Mouse (Mus musculus) small intestine, adult 2 months (tissue): ENCODE results near the gene Parn. TPM values are rescaled to one million over a fixed set of nuclear protein-coding genes. Genes with fewer than 3 reads are reported as not detected.
"Not testable (repeated sequence)": the region's sequence is repeated elsewhere in the genome, so short reads cannot be mapped to it uniquely, and the experiment has no call there.

Experiments
- H3K27ac ChIP-seq: fragments of 200-500 bp; 2 replicates; pipeline ENCODE4 v1.5.1; 2012; ENCODE audit warnings: low read depth, low read length, control low read depth, inconsistent platforms; ENCODE audit not compliant: insufficient read depth
- H3K27me3 ChIP-seq: fragments of 200-500 bp; 2 replicates; pipeline ENCODE4 v1.6.1; 2012; ENCODE audit warnings: mild to moderate bottlenecking, moderate library complexity, low read length, inconsistent platforms; ENCODE audit not compliant: control insufficient read depth, insufficient read depth
- H3K36me3 ChIP-seq: fragments of 200-500 bp; 2 replicates; pipeline ENCODE4 v1.6.1; 2012; ENCODE audit warnings: mild to moderate bottlenecking, low read length, control low read depth, inconsistent platforms; ENCODE audit not compliant: control insufficient read depth, insufficient read depth
- H3K4me1 ChIP-seq: fragments of 200-500 bp; 2 replicates; pipeline ENCODE4 v1.6.1; 2012; ENCODE audit warnings: low read length, inconsistent platforms, mixed read lengths; ENCODE audit not compliant: control insufficient read depth, insufficient read depth, insufficient read length
- H3K4me3 ChIP-seq: fragments of 200-500 bp; 2 replicates; pipeline ENCODE4 v1.5.1; 2012; ENCODE audit warnings: low read depth, mild to moderate bottlenecking, control low read depth, inconsistent platforms, low read length, moderate library complexity
- CTCF ChIP-seq: fragments of 200-500 bp; IDR thresholded peaks from 2 replicates; pipeline ENCODE4 v1.5.1; 2012; ENCODE audit warnings: low read depth, mild to moderate bottlenecking, control low read depth, inconsistent platforms, low read length, moderate library complexity, mixed read lengths; ENCODE audit not compliant: insufficient replicate concordance, insufficient read length; ENCODE audit errors: extremely low read depth
- POLR2A ChIP-seq: fragments of 200-500 bp; IDR thresholded peaks from 2 replicates; pipeline ENCODE4 v1.6.1; 2012; ENCODE audit warnings: low read depth, mild to moderate bottlenecking, control low read depth, inconsistent platforms, low read length, moderate library complexity
- WGBS: fragments of 180-500 bp; shearing (Covaris S2); methylation state at CpG from one replicate; pipeline ENCODE4 v1.1.7; 2018; 5-methylcytosine and 5-hydroxymethylcytosine counted together
- polyA plus RNA-seq: library from polyadenylated mRNA; depleted of rRNA; stranded (reverse); fragments of >200 nt; gene quantifications from 2 replicates; pipeline ENCODE4 v1.2.3, GENCODE M21; 2012

Parn gene
- polyA plus RNA-seq, 1 experiment = 9.5 TPM

GRCm38 (mm10) chr16:13660736-13661135 lies 7.2 kb downstream of the Parn start:
- no peaks in the 10 kb centered on the region for H3K4me1 ChIP-seq
- no peaks in the 10 kb centered on the region for H3K27me3 ChIP-seq
- TF ChIP-seq POLR2A = no peak
- H3K36me3 ChIP-seq = peaks cover 22% of the 10 kb centered on the region
- no peak overlapping the region for H3K27ac ChIP-seq
- WGBS = 92% methylated on average over 9 of the region's 9 CpGs
- H3K4me3 ChIP-seq = no peak overlapping the region

- no peak overlapping the region for H3K4me3 ChIP-seq
Measured at GRCm38 (mm10) chr16:13658886-13659285, 9.1 kb downstream of the Parn start.

GRCm38 (mm10) chr16:13645930-13646329 lies 22.0 kb downstream of the Parn start:
- H3K4me3 ChIP-seq = no peak overlapping the region
- WGBS = 60% methylated on average over 4 of the region's 4 CpGs
- no peaks in the 10 kb centered on the region for H3K4me1 ChIP-seq
- TF ChIP-seq POLR2A (no peak), CTCF (no peak)
- no peaks in the 10 kb centered on the region for H3K27me3 ChIP-seq
- H3K36me3 ChIP-seq = peaks cover 25% of the 10 kb centered on the region
- H3K27ac ChIP-seq = no peak overlapping the region

More at GRCm38 (mm10) chr16:13658886-13659285, 9.1 kb downstream of the Parn start:
- H3K4me1 ChIP-seq = no peaks in the 10 kb centered on the region
- no peak for TF ChIP-seq POLR2A
- no peak for TF ChIP-seq CTCF
- peaks cover 29% of the 10 kb centered on the region for H3K36me3 ChIP-seq
- H3K27ac ChIP-seq = no peak overlapping the region
- 90% methylated on average over 3 of the region's 3 CpGs for WGBS
- no peaks in the 10 kb centered on the region for H3K27me3 ChIP-seq

GRCm38 (mm10) chr16:13644474-13644873 lies 23.5 kb downstream of the Parn start:
- Histone ChIP-seq H3K27ac (no peak overlapping the region), H3K27me3 (no peaks in the 10 kb centered on the region), H3K4me1 (no peaks in the 10 kb centered on the region), H3K4me3 (no peak overlapping the region), H3K36me3 (peaks cover 14% of the 10 kb centered on the region)
- TF ChIP-seq POLR2A (no peak), CTCF (no peak)
- WGBS = 60% methylated on average over 3 of the region's 3 CpGs

DNA sequence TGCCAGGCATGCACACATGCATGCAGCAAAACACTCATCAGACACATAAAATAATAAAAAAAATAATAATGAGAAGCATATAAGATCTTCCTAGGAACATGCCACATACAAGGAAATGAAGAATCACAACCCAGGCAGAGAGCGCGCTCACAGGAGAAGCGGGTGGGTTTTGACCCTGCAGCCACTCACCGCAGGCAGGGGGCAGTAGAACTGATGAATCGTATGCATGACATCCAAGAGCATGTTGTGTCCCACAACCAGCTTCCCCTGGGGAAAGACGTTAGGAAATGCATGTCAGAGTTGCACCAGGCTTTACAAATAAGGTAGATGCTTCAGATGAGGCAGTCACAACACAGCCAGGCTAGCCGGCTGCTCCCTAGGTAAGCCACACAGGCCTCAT lies 27.9 kb downstream of the Parn start:
- H3K4me3 ChIP-seq = no peak overlapping the region
- TF ChIP-seq POLR2A (no peak), CTCF (peak; percentile 23; the same call in 1 of the 2 replicates)
- H3K4me1 ChIP-seq = no peaks in the 10 kb centered on the region
- 87% methylated on average over 7 of the region's 7 CpGs for WGBS
- H3K27me3 ChIP-seq = no peaks in the 10 kb centered on the region
- no peak overlapping the region for H3K27ac ChIP-seq
- peaks cover 21% of the 10 kb centered on the region for H3K36me3 ChIP-seq

- Histone ChIP-seq H3K4me3 (no peak overlapping the region), H3K27ac (no peak overlapping the region), H3K36me3 (peaks cover 20% of the 10 kb centered on the region), H3K27me3 (no peaks in the 10 kb centered on the region), H3K4me1 (no peaks in the 10 kb centered on the region)
- TF ChIP-seq CTCF (no peak), POLR2A (no peak)
- WGBS = 89% methylated on average over 5 of the region's 5 CpGs
Measured at GRCm38 (mm10) chr16:13639508-13639907, 28.5 kb downstream of the Parn start.

- not testable (repeated sequence) for H3K27ac ChIP-seq, H3K27me3 ChIP-seq, H3K4me3 ChIP-seq, H3K4me1 ChIP-seq
- 62% methylated on average over 2 of the region's 2 CpGs for WGBS
- H3K36me3 ChIP-seq = peaks cover 23% of the 10 kb centered on the region
Measured at GRCm38 (mm10) chr16:13638198-13638597, 29.8 kb downstream of the Parn start.

DNA sequence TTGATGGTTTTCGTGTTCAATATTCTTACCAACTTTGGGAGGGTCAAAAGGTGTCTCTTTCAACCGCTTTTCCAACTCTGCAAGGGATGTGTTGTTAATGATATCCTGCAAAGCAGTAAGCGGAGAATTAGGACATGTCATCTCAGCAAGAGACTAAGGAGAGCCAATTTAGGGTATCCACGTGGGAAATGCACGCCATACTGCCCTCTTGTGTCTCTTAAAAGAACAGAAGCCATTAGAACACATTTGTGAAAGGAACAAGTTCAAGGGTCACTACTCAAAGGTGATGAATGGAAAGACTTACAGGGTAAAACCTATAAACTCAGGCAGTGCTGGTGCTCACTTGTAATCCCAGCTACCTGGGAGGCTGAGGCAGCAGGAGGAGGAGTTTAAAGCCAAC lies 39.6 kb downstream of the Parn start:
- Histone ChIP-seq H3K4me3 (no peak overlapping the region), H3K27me3 (no peaks in the 10 kb centered on the region), H3K27ac (no peak overlapping the region), H3K4me1 (no peaks in the 10 kb centered on the region), H3K36me3 (peaks cover 20% of the 10 kb centered on the region)
- TF ChIP-seq POLR2A = no peak
- 55% methylated on average over 5 of the region's 5 CpGs for WGBS
